Mouse (Mus musculus) lung, postnatal 14 days (tissue): ENCODE measurements around the gene Rwdd4a.

Experiments
- DNase-seq: peaks from one replicate; pipeline ENCODE4 v3.0.0; 2021

The Rwdd4a gene

DNA sequence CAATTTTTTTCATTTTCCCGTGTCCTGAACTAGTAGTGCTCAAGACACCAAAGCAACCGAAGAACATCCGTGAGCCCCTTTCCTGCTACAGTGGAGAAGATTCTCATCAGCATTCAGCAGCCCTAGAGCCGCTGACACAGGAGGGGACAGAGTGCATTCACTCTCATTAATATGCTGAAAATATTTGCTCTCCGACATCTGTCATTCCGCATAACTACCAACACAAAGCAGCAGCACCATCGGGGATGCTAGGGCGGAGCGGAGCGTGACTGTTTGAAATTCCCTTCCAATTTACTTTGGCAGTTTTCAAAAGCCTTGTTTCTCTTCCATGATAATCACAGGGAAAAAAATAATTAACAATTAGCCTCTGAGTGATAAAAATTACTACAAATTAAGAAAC is 56.9 kb downstream of the Rwdd4a start:
- no peak for DNase-seq

DNA sequence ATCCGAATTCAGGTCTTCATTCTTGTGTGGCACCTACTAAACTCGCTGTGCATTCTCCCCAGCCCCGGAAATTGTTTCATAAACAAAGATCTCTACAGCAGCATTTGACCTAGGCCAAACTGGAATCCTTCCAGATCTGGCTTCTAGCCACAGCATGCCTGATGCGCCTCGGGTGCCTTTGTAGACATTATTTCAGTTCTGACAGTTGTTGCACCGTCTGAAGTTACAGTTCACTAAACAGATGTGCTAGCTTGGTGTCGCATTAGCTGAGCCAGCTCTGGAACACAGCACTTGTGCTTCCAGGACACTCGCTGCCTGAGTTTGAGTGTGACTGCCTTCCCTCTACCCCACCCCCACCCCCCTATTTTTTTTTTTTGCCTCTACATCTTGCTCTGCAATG is 67.2 kb downstream of the Rwdd4a start:
- peak; percentile 33 for DNase-seq
